Mouse (Mus musculus) cortical plate, adult 2 months (tissue): Measurements from ENCODE around the gene Zkscan17. TPM values are rescaled to one million over a fixed set of nuclear protein-coding genes. Genes with fewer than 3 reads are reported as not detected.

Experiments
- H3K27ac ChIP-seq: fragments of 200-500 bp; 2 replicates; pipeline ENCODE4 v1.5.1; 2012; ENCODE audit warnings: low read length, control low read depth, inconsistent platforms; ENCODE audit not compliant: insufficient read depth
- H3K4me1 ChIP-seq: fragments of 200-500 bp; 2 replicates; pipeline ENCODE4 v1.6.1; 2011; ENCODE audit warnings: low read length; ENCODE audit not compliant: control insufficient read depth, insufficient read depth
- H3K4me3 ChIP-seq: fragments of 200-500 bp; 2 replicates; pipeline ENCODE4 v1.5.1; 2011; ENCODE audit warnings: mild to moderate bottlenecking, low read length, control low read depth; ENCODE audit not compliant: insufficient read depth
- CTCF ChIP-seq: fragments of 200-500 bp; IDR thresholded peaks from 2 replicates; pipeline ENCODE4 v1.5.1; 2011; ENCODE audit warnings: mild to moderate bottlenecking, control low read depth, low read length; ENCODE audit not compliant: insufficient read depth; ENCODE audit errors: extremely low read depth
- POLR2A ChIP-seq: fragments of 200-500 bp; IDR thresholded peaks from 2 replicates; pipeline ENCODE4 v1.6.1; 2011; ENCODE audit warnings: mild to moderate bottlenecking, low read length, control low read depth; ENCODE audit not compliant: insufficient read depth; ENCODE audit errors: extremely low read depth
- polyA plus RNA-seq: library from polyadenylated mRNA; depleted of rRNA; stranded (reverse); fragments of >200 nt; gene quantifications from 2 replicates; pipeline ENCODE4 v1.2.3, GENCODE M21; 2012; rRNA removed

The Zkscan17 gene
- polyA plus RNA-seq, 1 experiment = 7.2 TPM

DNA sequence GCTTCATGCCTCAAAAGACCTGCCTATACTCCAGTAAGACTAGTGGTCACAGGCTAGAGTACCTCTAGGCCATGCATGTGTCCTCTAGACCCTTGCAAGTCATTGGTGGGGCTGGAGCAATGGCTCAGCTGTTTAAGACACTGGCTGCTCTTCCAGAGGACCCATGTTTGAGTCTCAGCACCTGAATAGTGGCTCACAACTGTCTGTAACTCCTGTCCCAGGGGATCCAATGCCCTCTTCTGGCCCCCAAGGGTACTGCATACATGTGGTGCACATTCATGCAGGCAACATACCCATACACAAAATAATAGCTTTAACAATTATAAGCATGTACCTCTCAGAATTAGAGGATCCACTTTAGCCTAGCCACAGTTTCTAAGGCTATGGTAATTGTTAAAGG, 83.4 kb downstream of the Zkscan17 start:
- no peak overlapping the region for H3K27ac ChIP-seq
- H3K4me3 ChIP-seq = no peak overlapping the region
- TF ChIP-seq POLR2A (no peak), CTCF (no peak)
- H3K4me1 ChIP-seq = peaks cover 4% of the 10 kb centered on the region

DNA sequence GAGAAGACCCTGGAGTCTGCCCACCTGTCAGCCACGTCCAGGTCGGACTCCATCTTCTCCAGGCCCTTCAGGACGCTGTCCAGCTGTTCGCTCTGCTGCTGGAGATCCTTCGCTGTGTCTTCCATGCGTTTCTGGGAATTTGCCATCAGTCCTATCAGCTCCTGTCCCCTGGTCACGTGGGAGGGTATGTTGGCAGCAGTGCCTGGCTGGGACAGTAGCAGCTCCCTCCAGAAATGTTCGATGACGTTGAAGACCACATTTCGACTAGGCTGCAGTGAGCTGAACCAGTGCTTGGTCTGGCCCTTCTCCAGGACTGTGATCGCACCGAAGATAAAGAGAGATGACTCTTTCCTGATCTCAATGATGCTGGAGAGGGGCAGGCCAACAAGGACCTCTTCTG, 88.6 kb downstream of the Zkscan17 start:
- no peak overlapping the region for H3K27ac ChIP-seq
- H3K4me1 ChIP-seq = peaks cover 2% of the 10 kb centered on the region; the same call in 1 of the 2 replicates
- no peak for TF ChIP-seq CTCF
- no peak for TF ChIP-seq POLR2A
- H3K4me3 ChIP-seq = no peak overlapping the region

Other genes with a start within 250 kb of the Zkscan17 start
- 0.06 TPM in 1 of 2 replicates, not detected in the other for gene Wnt3a, start 236.0 kb downstream of the Zkscan17 start, polyA plus RNA-seq
- 15.9 and 18.5 TPM in 2 replicates for gene Wnt9a, start 219.8 kb downstream of the Zkscan17 start, polyA plus RNA-seq
- 0.23 and 0.31 TPM in 2 replicates for gene Prss38, start 151.1 kb downstream of the Zkscan17 start, polyA plus RNA-seq
- 15.7 and 16.1 TPM in 2 replicates for gene Jmjd4, start 76.7 kb downstream of the Zkscan17 start, polyA plus RNA-seq
- gene Snap47, start 75.6 kb downstream of the Zkscan17 start, polyA plus RNA-seq = 467 and 482 TPM in 2 replicates
- 2.9 and 3.8 TPM in 2 replicates for gene Zfp867, start 54.3 kb downstream of the Zkscan17 start, polyA plus RNA-seq
- 0.86 and 1.3 TPM in 2 replicates for gene Nlrp3, start 14.8 kb upstream of the Zkscan17 start, polyA plus RNA-seq
- not detected in 2 replicates for gene Olfr222, start 49.5 kb upstream of the Zkscan17 start, polyA plus RNA-seq
- not detected in 2 replicates for gene Olfr223, start 66.5 kb upstream of the Zkscan17 start, polyA plus RNA-seq
- gene Mprip, start 134.6 kb upstream of the Zkscan17 start, polyA plus RNA-seq = 126 and 128 TPM in 2 replicates